Mouse (Mus musculus) adipocyte (in vitro differentiated cells): ENCODE data around the gene Coq2.

Experiments used
- DNase-seq: peaks from one replicate; pipeline ENCODE4 v3.0.0-alpha.2; 2016; ENCODE audit warnings: low spot score

The Coq2 gene

DNA sequence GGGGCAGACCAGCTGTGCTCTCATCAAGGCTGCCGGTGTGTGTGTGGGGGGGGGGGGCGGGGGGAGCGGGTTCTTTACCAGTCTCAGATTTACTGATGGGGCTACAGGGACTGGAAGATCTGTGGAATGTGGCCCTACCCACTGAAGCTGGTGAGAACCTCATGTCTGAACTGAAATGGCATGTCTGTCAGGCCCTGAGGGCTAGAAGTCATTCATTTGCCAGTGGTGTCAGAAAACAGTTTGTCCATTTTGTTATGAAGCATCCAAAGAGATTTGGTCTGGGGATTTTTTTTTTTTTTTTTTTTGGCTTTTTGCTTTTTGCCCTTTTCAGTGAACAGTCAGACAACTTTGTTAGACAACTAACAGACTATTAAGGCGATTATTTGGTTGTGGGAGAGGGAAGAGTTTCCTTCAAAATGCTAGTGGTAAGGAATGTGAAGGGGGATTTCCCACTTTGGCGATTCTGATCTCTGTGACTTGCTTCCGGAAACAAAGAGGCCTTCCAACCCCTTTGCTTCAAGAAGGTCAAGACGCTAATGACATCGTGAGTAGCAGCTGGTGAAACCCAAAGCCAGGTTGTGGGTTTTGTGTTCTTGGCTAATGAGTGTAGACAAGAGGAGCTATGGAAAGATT, 52.9 kb downstream of the Coq2 start:
- DNase-seq: peak; percentile 33

GRCm38 (mm10) chr5:100620952-100621351, 54.0 kb downstream of the Coq2 start:
- DNase-seq: no peak

DNA sequence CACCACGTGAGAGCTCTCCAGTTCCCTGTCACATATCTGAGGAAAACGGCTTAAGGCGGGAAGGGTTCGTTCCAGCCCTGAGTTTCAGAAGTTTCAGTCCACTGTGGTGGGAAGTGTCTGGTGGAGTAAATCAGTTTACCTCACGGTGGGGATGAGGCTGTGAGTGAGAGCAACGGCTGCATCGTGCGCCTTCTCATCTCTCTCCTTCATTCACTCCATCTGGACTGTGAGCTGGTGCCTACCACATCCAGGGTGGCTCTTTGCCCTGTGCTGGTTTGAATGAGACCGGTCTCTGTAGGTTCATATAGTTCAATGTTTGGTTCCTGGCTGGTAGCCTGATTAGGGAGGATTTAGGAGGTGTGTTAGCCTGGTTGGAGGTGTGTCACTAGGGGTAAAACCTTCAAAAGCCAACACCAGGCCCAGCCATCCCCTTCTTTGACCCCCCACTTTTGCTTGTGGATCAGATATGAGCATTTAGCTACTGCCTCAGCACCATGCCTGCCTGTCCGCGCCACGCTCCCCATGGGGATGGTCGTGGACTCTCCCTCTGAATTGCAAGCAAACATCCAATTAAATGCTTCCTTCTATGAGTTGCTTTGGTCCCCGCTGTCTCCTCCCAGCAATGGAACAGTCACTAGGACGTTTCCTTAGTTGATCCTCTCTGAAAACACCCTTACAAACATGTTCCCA, 55.2 kb downstream of the Coq2 start:
- DNase-seq: no peak

DNA sequence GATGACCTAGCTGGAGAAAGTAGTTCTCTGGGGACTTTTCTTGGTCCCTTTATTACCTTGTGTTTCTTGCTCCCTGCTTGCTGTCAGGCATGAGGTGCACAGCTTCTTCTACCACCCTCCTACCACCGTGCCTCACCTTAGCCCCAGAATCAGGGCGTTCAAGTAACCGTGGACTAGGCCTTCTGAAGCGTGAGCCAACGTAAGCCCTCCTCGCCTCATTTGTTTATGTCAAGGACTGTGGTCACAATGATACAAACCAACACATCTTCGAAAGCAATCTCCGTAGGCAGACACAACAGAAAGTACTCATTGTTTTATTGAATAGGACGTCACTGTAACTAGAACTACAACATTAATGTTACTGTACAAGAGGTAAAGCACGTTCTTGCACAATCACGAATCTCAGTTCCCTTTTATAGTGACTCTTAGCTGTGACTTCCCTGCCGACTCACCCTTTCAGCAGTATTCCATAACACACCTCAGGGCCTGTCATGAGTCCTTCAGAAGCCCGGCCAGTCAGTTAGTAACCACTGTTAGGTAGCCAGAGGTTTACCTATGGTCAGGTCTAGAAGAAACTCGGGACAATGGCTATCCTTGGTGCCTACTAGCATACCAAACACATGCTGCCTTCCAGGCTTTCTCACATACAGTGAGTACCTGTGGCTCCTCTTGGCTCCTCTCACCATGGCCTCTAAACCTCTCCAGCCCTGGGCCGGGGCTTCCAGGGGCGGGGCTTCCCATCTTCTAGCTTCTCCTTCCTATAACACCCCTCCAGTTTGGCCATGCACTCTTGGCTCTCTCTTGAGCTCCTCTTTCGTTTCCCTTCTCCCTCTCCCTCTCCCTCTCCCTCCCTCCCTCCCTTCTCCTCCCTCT, 60.8 kb downstream of the Coq2 start:
- no peak for DNase-seq

GRCm38 (mm10) chr5:100607868-100608267, 67.1 kb downstream of the Coq2 start:
- DNase-seq: no peak

DNA sequence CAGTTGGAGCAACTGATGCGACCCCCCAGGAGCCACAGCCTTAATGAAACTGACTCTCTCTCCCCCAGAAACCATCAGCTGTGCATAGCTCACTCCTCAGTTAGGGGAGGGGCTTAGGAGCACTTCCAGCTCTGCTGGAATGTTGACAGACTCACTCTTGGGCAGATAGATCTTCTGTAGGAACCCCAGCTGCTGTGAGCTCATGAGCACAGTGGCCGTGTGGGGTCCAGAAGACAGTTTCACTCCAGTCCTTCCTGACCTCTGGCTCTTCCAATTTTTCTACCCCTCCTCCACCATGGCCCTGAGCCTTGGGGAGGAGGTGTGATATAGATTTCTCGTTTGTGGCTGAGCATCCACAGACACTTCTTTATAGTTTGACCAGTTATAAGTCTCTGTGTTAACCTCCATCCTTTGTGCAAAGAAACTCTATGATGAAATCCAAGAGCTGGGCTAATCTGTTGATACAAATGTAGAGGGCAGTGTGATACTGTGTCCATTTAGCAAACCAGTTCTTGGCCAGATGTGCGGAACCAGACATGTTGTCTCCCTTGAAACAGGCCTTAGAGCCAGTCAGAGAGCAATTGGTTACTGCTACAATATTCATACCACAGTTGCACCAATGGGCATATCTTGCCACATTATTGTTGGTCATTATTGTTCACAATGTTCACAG, 67.7 kb downstream of the Coq2 start:
- DNase-seq: peak; percentile 68

DNA sequence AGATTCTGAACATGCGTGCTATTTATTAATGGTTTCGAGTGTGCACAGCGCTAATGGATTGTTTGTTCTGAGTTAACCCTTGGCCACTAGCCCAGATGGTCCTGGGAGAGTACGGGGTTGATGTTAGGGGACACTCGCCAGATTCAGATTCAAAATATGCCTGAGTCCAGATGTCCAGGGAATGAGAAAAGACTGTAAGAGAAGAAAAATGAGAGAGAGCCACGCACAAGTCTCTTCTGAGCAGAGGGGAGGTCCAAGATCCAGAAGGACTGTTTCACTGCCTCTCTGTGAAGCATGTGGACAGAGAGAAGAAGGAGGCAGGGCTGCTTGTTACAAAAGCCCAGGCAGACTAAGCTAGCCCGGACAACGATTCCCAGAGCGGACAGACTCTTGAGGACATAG, 69.1 kb downstream of the Coq2 start:
- DNase-seq: peak; percentile 97
